Mouse (Mus musculus) spleen, adult 2 months (tissue): Measurements from ENCODE around the gene Dgcr2. TPM values are rescaled to one million over a fixed set of nuclear protein-coding genes. Genes with fewer than 3 reads are reported as not detected.

Experiments
- DNase-seq, 2 experiments: peaks; one replicate each; pipeline versions ENCODE4 v3.0.0 to v3.0.0-alpha.2; 2012 to 2021; ENCODE audit warnings: low spot score in 2 of 2, low read depth in 1 of 2
- H3K27ac ChIP-seq: fragments of 200-500 bp; 2 replicates; pipeline ENCODE4 v1.5.1; 2012; ENCODE audit warnings: low read length, inconsistent platforms; ENCODE audit not compliant: insufficient read depth
- H3K27me3 ChIP-seq: fragments of 200-500 bp; 2 replicates; pipeline ENCODE4 v1.6.1; 2012; ENCODE audit warnings: mild to moderate bottlenecking, moderate library complexity, low read length, inconsistent platforms; ENCODE audit not compliant: control insufficient read depth, insufficient read depth
- H3K36me3 ChIP-seq: fragments of 200-500 bp; 2 replicates; pipeline ENCODE4 v1.6.1; 2012; ENCODE audit warnings: mild to moderate bottlenecking, low read length, inconsistent platforms; ENCODE audit not compliant: control insufficient read depth, insufficient read depth
- H3K4me1 ChIP-seq: fragments of 200-500 bp; 2 replicates; pipeline ENCODE4 v1.6.1; 2011; ENCODE audit warnings: inconsistent platforms; ENCODE audit not compliant: control insufficient read depth, insufficient read depth, insufficient read length
- H3K4me3 ChIP-seq: fragments of 200-500 bp; 2 replicates; pipeline ENCODE4 v1.5.1; 2011; ENCODE audit warnings: mild to moderate bottlenecking, inconsistent platforms; ENCODE audit not compliant: insufficient read depth, insufficient read length; ENCODE audit errors: extremely low read depth
- CTCF ChIP-seq: fragments of 200-500 bp; IDR thresholded peaks from 2 replicates; pipeline ENCODE4 v1.5.1; 2011; ENCODE audit warnings: mild to moderate bottlenecking, inconsistent platforms; ENCODE audit not compliant: insufficient read depth, insufficient read length, insufficient replicate concordance; ENCODE audit errors: extremely low read depth
- POLR2A ChIP-seq: fragments of 200-500 bp; IDR thresholded peaks from 2 replicates; pipeline ENCODE4 v1.6.1; 2011; ENCODE audit warnings: low read depth, low read length, inconsistent platforms
- WGBS: fragments of 180-500 bp; shearing (Covaris S2); methylation state at CpG from one replicate; pipeline ENCODE4 v1.1.7; 2018; 5-methylcytosine and 5-hydroxymethylcytosine counted together
- polyA plus RNA-seq: library from polyadenylated mRNA; depleted of rRNA; stranded (reverse); fragments of >200 nt; gene quantifications from 2 replicates; pipeline ENCODE4 v1.2.3, GENCODE M21; 2012

Dgcr2 gene
- polyA plus RNA-seq, 1 experiment, result 57.7 TPM

DNA sequence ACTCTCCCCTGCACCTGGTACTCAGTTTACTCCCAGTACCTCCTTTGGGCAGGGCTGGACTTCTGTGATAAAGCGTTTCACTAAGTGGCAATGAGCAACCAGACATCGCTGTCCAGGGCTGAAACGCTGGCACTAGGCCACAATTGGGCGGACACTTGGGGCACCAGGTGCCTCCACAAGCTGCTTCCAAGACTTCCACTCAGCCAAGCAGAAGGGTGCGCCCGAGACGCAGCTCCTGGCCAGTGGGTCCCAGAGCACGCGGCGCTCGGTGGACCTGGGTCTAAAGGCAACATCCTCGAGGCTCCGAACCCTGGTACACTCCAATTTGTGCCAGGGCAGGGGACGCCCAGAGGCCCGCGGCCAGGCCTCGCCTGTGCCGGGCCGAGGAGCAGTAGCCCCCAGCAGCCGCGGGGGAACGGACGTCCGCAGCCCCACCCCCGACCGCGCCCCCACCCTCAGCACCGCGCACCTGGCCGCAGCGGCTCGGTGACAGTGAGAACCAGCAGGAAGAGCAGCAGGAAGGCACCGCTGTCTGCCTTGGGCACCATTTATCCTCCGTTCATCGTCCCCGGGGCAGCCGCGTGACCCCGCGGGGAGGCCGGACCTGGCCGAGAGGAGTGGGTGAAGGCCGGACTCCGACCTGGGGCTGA lies 7.3 kb downstream of the Dgcr2 start:
- no peak for DNase-seq
- Histone ChIP-seq H3K27ac (peak overlapping the region; percentile 72), H3K4me3 (peak overlapping the region; percentile 68), H3K36me3 (no peaks in the 10 kb centered on the region), H3K27me3 (no peaks in the 10 kb centered on the region), H3K4me1 (peaks cover 10% of the 10 kb centered on the region; the same call in 1 of the 2 replicates)
- TF ChIP-seq POLR2A, result no peak
- no peak for TF ChIP-seq CTCF
- WGBS, result under 1% methylated on average over 44 of the region's 44 CpGs

DNA sequence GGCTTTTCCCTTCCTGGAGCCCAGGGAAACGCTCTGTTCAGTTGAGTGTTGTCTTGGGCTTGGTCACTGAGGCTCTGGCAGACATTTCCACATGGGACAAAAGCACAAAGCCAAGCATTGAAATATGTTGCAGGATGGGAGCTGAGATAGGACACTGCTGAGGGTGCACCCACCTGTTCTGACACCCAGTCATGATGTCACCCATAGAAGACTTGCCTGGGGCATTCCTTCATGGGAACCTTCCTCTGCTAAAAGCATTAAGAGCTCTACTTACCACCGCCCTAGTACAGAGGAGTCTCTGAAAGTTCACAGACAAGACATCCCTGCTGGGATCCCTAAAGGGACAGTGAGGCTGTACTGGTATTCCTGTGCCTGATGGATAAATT lies 8.0 kb downstream of the Dgcr2 start:
- no peaks in the 10 kb centered on the region for H3K36me3 ChIP-seq
- TF ChIP-seq CTCF (no peak), POLR2A (no peak)
- H3K4me1 ChIP-seq, result peaks cover 10% of the 10 kb centered on the region; the same call in 1 of the 2 replicates
- no peak overlapping the region for H3K27ac ChIP-seq
- peak overlapping the region; percentile 68 for H3K4me3 ChIP-seq
- WGBS, result 78% methylated on average over 2 of the region's 2 CpGs
- no peaks in the 10 kb centered on the region for H3K27me3 ChIP-seq
- no peak for DNase-seq

DNA sequence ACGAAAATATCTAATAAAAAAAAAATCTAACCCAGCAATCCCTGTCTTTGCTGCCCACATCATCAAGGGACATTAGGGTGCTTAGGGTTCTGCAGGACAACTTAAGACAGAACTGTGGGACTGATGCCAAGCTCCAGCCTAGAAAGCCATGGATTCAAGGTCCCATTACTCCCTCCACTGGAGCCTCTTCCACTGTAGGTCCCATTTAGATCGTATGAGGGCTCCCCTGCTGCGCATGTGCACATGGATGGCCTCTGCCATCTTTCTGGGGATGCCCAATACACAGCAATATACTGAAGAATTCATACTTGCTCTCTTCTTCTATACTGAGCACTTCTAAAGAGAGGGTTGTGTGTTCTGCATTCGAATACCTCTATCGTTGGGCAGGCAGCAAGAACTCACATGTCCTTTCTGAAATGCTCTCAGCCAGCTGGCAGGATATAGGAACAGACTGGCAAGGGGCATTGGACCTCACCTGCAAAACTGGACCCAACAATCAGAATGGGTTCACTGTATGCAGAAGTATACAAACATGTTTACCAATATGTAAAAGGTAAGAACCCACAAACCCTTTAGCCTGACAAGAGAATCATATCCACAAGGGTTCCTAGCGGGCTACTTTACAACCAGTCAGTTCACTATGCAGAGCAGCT lies 8.5 kb downstream of the Dgcr2 start:
- WGBS, result 83% methylated on average over 6 of the region's 6 CpGs
- TF ChIP-seq CTCF (no peak), POLR2A (no peak)
- peaks cover 10% of the 10 kb centered on the region; the same call in 1 of the 2 replicates for H3K4me1 ChIP-seq
- no peak for DNase-seq
- H3K36me3 ChIP-seq, result no peaks in the 10 kb centered on the region
- H3K27me3 ChIP-seq, result no peaks in the 10 kb centered on the region
- no peak overlapping the region for H3K4me3 ChIP-seq
- H3K27ac ChIP-seq, result no peak overlapping the region

DNA sequence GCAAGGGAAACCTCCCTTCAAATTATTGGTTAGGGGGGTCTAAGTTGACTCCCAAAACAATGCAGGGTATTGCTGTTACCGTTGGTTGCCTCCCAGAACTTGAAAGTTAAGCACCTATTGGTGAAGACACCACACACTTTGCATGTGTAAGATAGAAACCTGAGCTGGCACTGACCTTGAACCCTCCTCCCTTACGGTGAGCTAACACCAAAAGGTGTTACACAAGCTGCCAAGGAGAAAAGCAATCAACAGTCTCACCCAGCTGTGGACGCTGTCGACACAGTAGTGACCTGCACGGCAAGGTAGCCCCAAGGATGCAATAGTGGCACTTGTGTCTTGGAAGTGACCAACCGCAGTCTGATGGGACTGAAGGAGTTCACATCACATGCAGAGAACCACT lies 14.2 kb downstream of the Dgcr2 start:
- Histone ChIP-seq H3K4me1 (no peaks in the 10 kb centered on the region), H3K27ac (no peak overlapping the region), H3K4me3 (no peak overlapping the region), H3K27me3 (no peaks in the 10 kb centered on the region), H3K36me3 (no peaks in the 10 kb centered on the region; the same call in 1 of the 2 replicates)
- TF ChIP-seq CTCF (no peak), POLR2A (no peak)
- no peak for DNase-seq
- 88% methylated on average over 6 of the region's 6 CpGs for WGBS

DNA sequence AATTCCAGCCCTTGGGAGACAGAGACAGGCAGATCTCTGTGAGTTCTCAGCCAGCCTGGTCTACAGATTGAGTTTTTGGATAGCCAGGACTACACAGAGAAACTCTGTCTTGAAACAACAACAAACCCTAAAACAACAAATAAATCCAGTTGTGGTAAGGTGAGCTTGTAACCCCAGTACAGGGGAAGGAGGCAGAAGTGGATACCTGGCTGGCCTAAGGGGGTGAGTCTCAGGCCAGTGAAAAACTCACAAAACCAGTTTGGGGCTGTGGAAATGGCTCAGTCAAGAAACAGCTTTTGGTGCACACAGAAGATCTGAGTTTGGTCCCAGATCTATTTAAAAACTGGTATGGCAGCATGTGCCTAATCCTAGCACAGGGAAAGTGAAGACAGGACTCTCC lies 16.2 kb downstream of the Dgcr2 start:
- DNase-seq, result no peak
- TF ChIP-seq CTCF (no peak), POLR2A (no peak)
- H3K36me3 ChIP-seq, result no peaks in the 10 kb centered on the region; the same call in 1 of the 2 replicates
- no peaks in the 10 kb centered on the region for H3K4me1 ChIP-seq
- no peaks in the 10 kb centered on the region for H3K27me3 ChIP-seq
- H3K4me3 ChIP-seq, result no peak overlapping the region
- H3K27ac ChIP-seq, result no peak overlapping the region

DNA sequence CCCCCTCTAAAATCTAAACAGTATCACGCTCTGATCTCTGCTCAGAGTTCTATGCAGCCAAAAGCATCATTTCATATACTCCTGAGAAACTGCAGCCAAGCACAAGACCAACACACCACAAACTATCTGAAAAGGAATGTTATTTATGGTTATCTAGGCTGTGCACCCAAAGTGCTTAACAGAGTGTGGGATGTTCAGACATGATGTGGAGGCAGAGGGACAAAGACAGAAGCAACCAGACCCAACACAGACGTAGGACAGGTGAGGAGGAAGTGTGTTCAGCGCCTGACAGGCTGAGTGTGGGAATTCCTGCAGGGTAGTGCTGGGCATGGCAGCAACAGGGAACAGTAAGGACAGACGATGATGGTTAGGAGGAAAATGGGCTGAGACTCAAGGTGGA lies 18.8 kb downstream of the Dgcr2 start:
- H3K27ac ChIP-seq, result no peak overlapping the region
- DNase-seq, result no peak
- WGBS, result 94% methylated on average over 4 of the region's 4 CpGs
- no peak for TF ChIP-seq POLR2A
- TF ChIP-seq CTCF, result no peak
- H3K36me3 ChIP-seq, result no peaks in the 10 kb centered on the region; the same call in 1 of the 2 replicates
- no peaks in the 10 kb centered on the region for H3K27me3 ChIP-seq
- H3K4me1 ChIP-seq, result no peaks in the 10 kb centered on the region
- no peak overlapping the region for H3K4me3 ChIP-seq

DNA sequence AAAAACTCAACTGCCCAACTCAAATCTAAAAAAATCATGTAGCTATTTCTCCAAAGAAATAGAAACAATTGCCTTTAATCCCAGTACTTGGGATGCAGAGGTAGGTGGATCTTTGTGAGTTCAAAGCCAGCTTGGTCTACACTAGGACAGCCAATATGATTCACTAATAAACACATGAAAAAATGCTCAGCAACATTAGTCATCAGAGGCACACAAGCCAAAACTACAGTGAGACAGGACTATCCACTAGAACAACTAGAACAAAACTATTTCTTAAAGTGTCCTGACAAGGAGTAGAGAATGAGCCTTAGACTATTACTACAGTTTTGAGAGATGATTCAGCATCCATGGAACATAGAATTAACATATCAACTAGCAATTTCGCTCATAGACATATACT lies 22.3 kb downstream of the Dgcr2 start:
- no peak for DNase-seq
- TF ChIP-seq CTCF (no peak), POLR2A (no peak)
- no peak overlapping the region for H3K4me3 ChIP-seq
- WGBS, result 88% methylated on average over 1 of the region's 1 CpGs
- H3K27ac ChIP-seq, result no peak overlapping the region
- H3K36me3 ChIP-seq, result peaks cover 6% of the 10 kb centered on the region
- no peaks in the 10 kb centered on the region for H3K27me3 ChIP-seq
- H3K4me1 ChIP-seq, result no peaks in the 10 kb centered on the region
